Mouse (Mus musculus) liver, adult 10 weeks (tissue): Measurements from ENCODE around the gene Rtl5. TPM values are rescaled to one million over a fixed set of nuclear protein-coding genes. Genes with fewer than 3 reads are reported as not detected.

Experiments used
- polyA plus RNA-seq: library from polyadenylated mRNA; stranded (reverse); fragments of 350-450 nt; fragmentation: Illumina TruSeq; extraction: RNeasy Lipid Tissue Mini Kit (QIAGEN cat#74804); gene quantifications from one replicate; pipeline ENCODE4 v1.2.3, GENCODE M21; 2014; ENCODE audit warnings: low read depth, low replicate concordance

Rtl5 gene
- polyA plus RNA-seq, result 0.50 TPM

DNA sequence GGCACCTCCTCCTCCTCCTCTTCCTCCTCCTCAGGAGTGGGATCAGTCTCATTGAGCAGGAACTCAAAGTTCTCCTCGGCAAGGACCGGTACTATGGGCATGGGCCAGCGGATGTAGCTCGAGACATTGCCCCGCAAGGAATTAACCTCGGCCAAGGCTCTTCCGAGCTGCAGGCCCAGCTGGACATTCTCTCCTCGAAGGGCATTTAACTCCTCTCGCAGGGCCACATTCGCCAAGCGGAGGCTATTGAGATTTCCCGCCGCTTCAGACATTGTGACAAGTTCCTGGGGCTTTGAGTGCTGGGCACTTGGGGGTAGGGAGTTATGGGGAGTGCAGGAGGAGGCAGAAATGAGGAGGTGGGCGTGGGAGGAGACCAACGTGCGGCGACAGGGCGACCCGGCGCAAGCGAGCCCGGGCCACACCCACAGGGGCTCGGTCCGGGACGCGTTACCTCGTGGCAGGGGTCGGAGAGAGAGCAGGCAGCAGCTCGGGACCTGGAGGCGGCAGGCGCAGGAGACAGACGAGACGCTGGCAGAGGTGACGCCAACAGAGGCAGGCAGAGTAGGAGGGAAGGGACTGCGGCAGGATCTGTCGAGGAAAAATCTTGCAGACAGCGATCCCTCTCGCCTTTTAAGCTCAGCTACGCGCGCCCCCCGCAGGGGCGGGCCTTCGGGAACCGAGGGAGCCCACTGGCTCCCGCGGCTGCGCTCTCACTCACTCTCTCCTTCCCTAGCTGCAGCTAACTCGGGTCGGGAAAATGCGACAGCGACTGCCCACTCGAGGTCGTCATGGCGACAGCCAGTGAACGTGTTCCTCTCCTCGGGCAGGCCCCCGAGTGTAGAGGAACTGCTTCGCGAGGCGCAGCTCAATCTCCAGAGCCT is at the start of gene Rtl5:
Rtl5 (minus strand) TSS at position 714 of the 881 bp plus-strand sequence.

GRCm38 (mm10) chrX:102119042-102119864 is 48.1 kb upstream of the Rtl5 start, which contains the start of gene Pin4:
Gene Pin4 (plus strand): TSS chrX:102119447.

Other genes starting within 250 kb of the Rtl5 start
- 0.58 TPM for gene Nhsl2, start 221.9 kb downstream of the Rtl5 start, polyA plus RNA-seq
- 79.7 TPM for gene Pin4, start 48.1 kb upstream of the Rtl5 start, polyA plus RNA-seq
- gene Ercc6l, start 85.8 kb upstream of the Rtl5 start, polyA plus RNA-seq, result 0.13 TPM
- gene Rps4x, start 118.1 kb upstream of the Rtl5 start, polyA plus RNA-seq, result 530 TPM
- not detected for gene Cited1, start 180.9 kb upstream of the Rtl5 start, polyA plus RNA-seq